Mouse (Mus musculus): Measurements from ENCODE around the gene Mex3b. TPM values are rescaled to one million over a fixed set of nuclear protein-coding genes. Genes with fewer than 3 reads are reported as not detected.

The Mex3b gene
- 0.48 TPM for polyA plus RNA-seq (2014; fragmentation: Illumina TruSeq; extraction: RNeasy Lipid Tissue Mini Kit (QIAGEN cat#74804); ENCODE audit: low read depth, low replicate concordance)

GRCm38 (mm10) chr7:82867271-82868121, at the start of gene Mex3b:
Mex3b (plus strand) TSS chr7:82867333.

Other genes with a start within 250 kb of the Mex3b start
- gene Saxo2, start 218.8 kb upstream of the Mex3b start, polyA plus RNA-seq (2014; fragmentation: Illumina TruSeq; extraction: RNeasy Lipid Tissue Mini Kit (QIAGEN cat#74804); ENCODE audit: low read depth, low replicate concordance): 1.2 TPM
- gene Efl1, start 218.7 kb upstream of the Mex3b start, polyA plus RNA-seq (2014; fragmentation: Illumina TruSeq; extraction: RNeasy Lipid Tissue Mini Kit (QIAGEN cat#74804); ENCODE audit: low read depth, low replicate concordance): 6.4 TPM